Mouse (Mus musculus) limb, embryonic 13.5 days (tissue): ENCODE measurements around the gene Mogat2. TPM values are rescaled to one million over a fixed set of nuclear protein-coding genes. Genes with fewer than 3 reads are reported as not detected.

Experiments used
- ATAC-seq: fragments of 200-750 bp; cut with Nextera tagmentation; 2 replicates; pipeline ENCODE4 v1.8.0; 2017; ENCODE audit warnings: low read depth, moderate number of reproducible peaks, moderate TSS enrichment; ENCODE audit not compliant: low FRiP score
- H3K27ac ChIP-seq: fragments of 300-500 bp; sonication (generic); 2 replicates; pipeline ENCODE4 v1.5.1; 2015; ENCODE audit warnings: inconsistent platforms, mild to moderate bottlenecking, moderate library complexity
- H3K27me3 ChIP-seq: fragments of 300-500 bp; sonication (generic); 2 replicates; pipeline ENCODE4 v1.6.1; 2015; ENCODE audit warnings: mild to moderate bottlenecking, inconsistent platforms
- H3K36me3 ChIP-seq: fragments of 300-500 bp; sonication (generic); 2 replicates; pipeline ENCODE4 v1.6.1; 2015; ENCODE audit warnings: inconsistent platforms, mild to moderate bottlenecking, moderate library complexity
- H3K4me1 ChIP-seq: fragments of 300-500 bp; sonication (generic); 2 replicates; pipeline ENCODE4 v1.6.1; 2015; ENCODE audit warnings: inconsistent platforms
- H3K4me2 ChIP-seq: fragments of 300-500 bp; sonication (generic); replicated peaks from 2 replicates; pipeline ENCODE4 v1.6.1; 2015; ENCODE audit warnings: inconsistent platforms, mild to moderate bottlenecking, moderate library complexity
- H3K4me3 ChIP-seq: fragments of 300-500 bp; sonication (generic); 2 replicates; pipeline ENCODE4 v1.5.1; 2015; ENCODE audit warnings: moderate library complexity, mild to moderate bottlenecking, inconsistent platforms
- H3K9ac ChIP-seq: fragments of 300-500 bp; sonication (generic); 2 replicates; pipeline ENCODE4 v1.6.1; 2015; ENCODE audit warnings: mild to moderate bottlenecking, inconsistent platforms
- H3K9me3 ChIP-seq: fragments of 300-500 bp; sonication (generic); 2 replicates; pipeline ENCODE4 v1.6.1; 2016; ENCODE audit warnings: inconsistent platforms
- WGBS: fragments of 180-500 bp; shearing (Covaris S2); methylation state at CpG from one replicate; pipeline ENCODE4 v1.1.7; 2015; 5-methylcytosine and 5-hydroxymethylcytosine counted together
- polyA plus RNA-seq: library from polyadenylated mRNA; unstranded; fragments of >200 nt; fragmentation: Nextera tagmentation; extraction: Ambion mirVana; gene quantifications from 2 replicates; pipeline ENCODE4 v1.2.1, GENCODE M21; 2015

Gene Mogat2
- polyA plus RNA-seq, 1 experiment from 2014 or later, result 5.8 TPM

GRCm38 (mm10) chr7:99232571-99232970 lies 5.8 kb downstream of the Mogat2 start:
- Histone ChIP-seq H3K27me3 (peaks cover 3% of the 10 kb centered on the region; the same call in 1 of the 2 replicates), H3K4me1 (peaks cover 27% of the 10 kb centered on the region), H3K9ac (no peak overlapping the region), H3K9me3 (no peaks in the 10 kb centered on the region), H3K4me2 (no peak overlapping the region), H3K36me3 (no peaks in the 10 kb centered on the region), H3K27ac (no peak overlapping the region), H3K4me3 (no peak overlapping the region)
- 74% methylated on average over 6 of the region's 6 CpGs for WGBS
- no peak for ATAC-seq

- Histone ChIP-seq H3K36me3 (no peaks in the 10 kb centered on the region), H3K9me3 (no peaks in the 10 kb centered on the region), H3K4me1 (peaks cover 10% of the 10 kb centered on the region), H3K4me2 (no peak overlapping the region), H3K9ac (no peak overlapping the region), H3K27ac (no peak overlapping the region), H3K4me3 (no peak overlapping the region), H3K27me3 (no peaks in the 10 kb centered on the region)
- no peak for ATAC-seq
- 72% methylated on average over 7 of the region's 7 CpGs for WGBS
Measured at GRCm38 (mm10) chr7:99230061-99230747, 8.2 kb downstream of the Mogat2 start.

- H3K27me3 ChIP-seq, result no peaks in the 10 kb centered on the region
- 18% methylated on average over 2 of the region's 2 CpGs for WGBS
- H3K27ac ChIP-seq, result no peak overlapping the region
- no peaks in the 10 kb centered on the region for H3K9me3 ChIP-seq
- no peak for ATAC-seq
- H3K36me3 ChIP-seq, result no peaks in the 10 kb centered on the region
- no peak overlapping the region for H3K4me2 ChIP-seq
- H3K4me3 ChIP-seq, result no peak overlapping the region
- H3K4me1 ChIP-seq, result peaks cover 2% of the 10 kb centered on the region
- no peak overlapping the region for H3K9ac ChIP-seq
Measured at GRCm38 (mm10) chr7:99229411-99229810, 9.0 kb downstream of the Mogat2 start.

GRCm38 (mm10) chr7:99228825-99229224 lies 9.6 kb downstream of the Mogat2 start:
- Histone ChIP-seq H3K4me2 (no peak overlapping the region), H3K27me3 (no peaks in the 10 kb centered on the region), H3K9ac (no peak overlapping the region), H3K4me3 (no peak overlapping the region), H3K4me1 (no peaks in the 10 kb centered on the region), H3K27ac (no peak overlapping the region), H3K36me3 (no peaks in the 10 kb centered on the region), H3K9me3 (no peaks in the 10 kb centered on the region)
- 91% methylated on average over 8 of the region's 8 CpGs for WGBS
- no peak for ATAC-seq

- Histone ChIP-seq H3K27ac (no peak overlapping the region), H3K9me3 (no peaks in the 10 kb centered on the region), H3K4me1 (no peaks in the 10 kb centered on the region), H3K27me3 (no peaks in the 10 kb centered on the region), H3K4me2 (no peak overlapping the region), H3K4me3 (no peak overlapping the region), H3K36me3 (no peaks in the 10 kb centered on the region), H3K9ac (no peak overlapping the region)
- ATAC-seq, result no peak
- 93% methylated on average over 4 of the region's 4 CpGs for WGBS
Measured at GRCm38 (mm10) chr7:99227267-99227666, 11.2 kb downstream of the Mogat2 start.

GRCm38 (mm10) chr7:99226662-99227061 lies 11.8 kb downstream of the Mogat2 start:
- no peaks in the 10 kb centered on the region for H3K27me3 ChIP-seq
- no peak overlapping the region for H3K4me2 ChIP-seq
- no peak overlapping the region for H3K27ac ChIP-seq
- H3K4me1 ChIP-seq, result no peaks in the 10 kb centered on the region
- no peak overlapping the region for H3K4me3 ChIP-seq
- no peak overlapping the region for H3K9ac ChIP-seq
- 90% methylated on average over 10 of the region's 10 CpGs for WGBS
- ATAC-seq, result no peak
- H3K36me3 ChIP-seq, result no peaks in the 10 kb centered on the region
- H3K9me3 ChIP-seq, result no peaks in the 10 kb centered on the region

- no peak overlapping the region for H3K4me2 ChIP-seq
- H3K4me3 ChIP-seq, result no peak overlapping the region
- no peak overlapping the region for H3K9ac ChIP-seq
- no peak overlapping the region for H3K27ac ChIP-seq
- no peak for ATAC-seq
- H3K9me3 ChIP-seq, result no peaks in the 10 kb centered on the region
- H3K27me3 ChIP-seq, result no peaks in the 10 kb centered on the region
- no peaks in the 10 kb centered on the region for H3K4me1 ChIP-seq
- WGBS, result 82% methylated on average over 6 of the region's 6 CpGs
- H3K36me3 ChIP-seq, result no peaks in the 10 kb centered on the region
Measured at GRCm38 (mm10) chr7:99225421-99225820, 13.0 kb downstream of the Mogat2 start.

- H3K9me3 ChIP-seq, result no peaks in the 10 kb centered on the region
- no peaks in the 10 kb centered on the region for H3K27me3 ChIP-seq
- no peak overlapping the region for H3K4me3 ChIP-seq
- no peak overlapping the region for H3K9ac ChIP-seq
- H3K4me2 ChIP-seq, result no peak overlapping the region
- ATAC-seq, result no peak
- no peak overlapping the region for H3K27ac ChIP-seq
- no peaks in the 10 kb centered on the region for H3K36me3 ChIP-seq
- 64% methylated on average over 1 of the region's 1 CpGs for WGBS
- H3K4me1 ChIP-seq, result no peaks in the 10 kb centered on the region
Measured at GRCm38 (mm10) chr7:99224648-99225190, 13.7 kb downstream of the Mogat2 start.

GRCm38 (mm10) chr7:99224225-99224624 lies 14.2 kb downstream of the Mogat2 start:
- ATAC-seq, result no peak
- WGBS, result 60% methylated on average over 7 of the region's 7 CpGs
- Histone ChIP-seq H3K4me2 (no peak overlapping the region), H3K9ac (no peak overlapping the region), H3K36me3 (no peaks in the 10 kb centered on the region), H3K9me3 (no peaks in the 10 kb centered on the region), H3K27me3 (no peaks in the 10 kb centered on the region), H3K4me3 (no peak overlapping the region), H3K4me1 (no peaks in the 10 kb centered on the region), H3K27ac (no peak overlapping the region)

- no peak for ATAC-seq
- no peak overlapping the region for H3K4me2 ChIP-seq
- 63% methylated on average over 3 of the region's 3 CpGs for WGBS
- H3K4me3 ChIP-seq, result no peak overlapping the region
- no peak overlapping the region for H3K27ac ChIP-seq
- H3K9me3 ChIP-seq, result no peaks in the 10 kb centered on the region
- no peaks in the 10 kb centered on the region for H3K36me3 ChIP-seq
- H3K4me1 ChIP-seq, result 0 out of 2 replicates have a peak, but pooled peaks cover 5% of the 10 kb centered on the region
- H3K9ac ChIP-seq, result no peak overlapping the region
- no peaks in the 10 kb centered on the region; the same call in 1 of the 2 replicates for H3K27me3 ChIP-seq
Measured at GRCm38 (mm10) chr7:99217338-99218074, 20.9 kb downstream of the Mogat2 start.

GRCm38 (mm10) chr7:99215347-99215855 lies 23.0 kb downstream of the Mogat2 start:
- Histone ChIP-seq H3K4me1 (0 out of 2 replicates have a peak, but pooled peaks cover 5% of the 10 kb centered on the region), H3K36me3 (no peaks in the 10 kb centered on the region), H3K4me2 (no peak overlapping the region), H3K9ac (no peak overlapping the region), H3K9me3 (no peaks in the 10 kb centered on the region), H3K27ac (no peak overlapping the region; the same call in 1 of the 2 replicates), H3K4me3 (no peak overlapping the region), H3K27me3 (no peaks in the 10 kb centered on the region; the same call in 1 of the 2 replicates)
- ATAC-seq, result 0 out of 2 replicates have a peak, but pooled peaks have one; percentile 59
- WGBS, result 41% methylated on average over 8 of the region's 8 CpGs

- no peaks in the 10 kb centered on the region; the same call in 1 of the 2 replicates for H3K27me3 ChIP-seq
- H3K4me1 ChIP-seq, result 0 out of 2 replicates have a peak, but pooled peaks cover 5% of the 10 kb centered on the region
- no peaks in the 10 kb centered on the region for H3K36me3 ChIP-seq
- H3K4me3 ChIP-seq, result no peak overlapping the region
- ATAC-seq, result no peak
- H3K9me3 ChIP-seq, result no peaks in the 10 kb centered on the region
- WGBS, result 83% methylated on average over 10 of the region's 10 CpGs
- H3K4me2 ChIP-seq, result no peak overlapping the region
- no peak overlapping the region for H3K9ac ChIP-seq
- H3K27ac ChIP-seq, result no peak overlapping the region; the same call in 1 of the 2 replicates
Measured at GRCm38 (mm10) chr7:99214621-99215185, 23.7 kb downstream of the Mogat2 start.
